Mouse (Mus musculus): ENCODE measurements around the gene Lhx1. TPM values are rescaled to one million over a fixed set of nuclear protein-coding genes. Genes with fewer than 3 reads are reported as not detected.

The Lhx1 gene
- polyA plus RNA-seq, 2 experiments: 0.10 TPM; not detected in 1

DNA sequence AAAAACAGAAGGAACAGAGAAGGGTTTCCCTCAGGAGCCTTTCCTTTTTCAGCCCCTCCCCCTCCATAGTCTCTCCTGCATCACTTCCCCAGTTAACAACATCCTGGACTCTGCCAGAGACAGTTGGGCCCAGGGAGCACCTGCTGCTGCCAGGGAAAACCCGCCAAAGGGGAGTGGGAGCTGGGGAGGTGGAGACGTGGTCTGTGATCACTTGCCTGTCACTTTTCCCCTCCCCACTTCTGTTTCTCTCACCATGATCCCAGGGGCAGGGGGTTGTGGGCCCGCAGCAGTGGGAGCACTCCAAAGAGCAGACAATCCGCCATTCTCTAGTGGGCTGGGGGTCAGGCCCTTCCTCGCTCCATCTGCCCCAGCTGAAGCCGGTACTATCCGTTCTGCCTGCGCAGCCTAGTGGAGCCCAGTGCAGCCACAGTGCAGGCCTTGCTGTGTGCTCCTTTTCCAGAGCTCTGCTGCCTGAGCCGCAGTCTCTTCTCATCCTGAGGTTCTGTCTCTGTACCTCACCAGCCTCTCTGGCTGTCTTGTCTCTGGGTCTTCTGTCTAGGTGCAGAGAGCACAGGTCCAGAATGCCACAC, 37.5 kb upstream of the Lhx1 start:
- H3K27ac ChIP-seq (replicated peaks; ENCODE audit: low read depth, low read length): no peak overlapping the region
- H3K4me2 ChIP-seq (replicated peaks; ENCODE audit: low read depth, low read length, severe bottlenecking): no peak overlapping the region
- H3K9ac ChIP-seq (ENCODE audit: low read depth, low read length, severe bottlenecking): no peak overlapping the region
- H3K36me3 ChIP-seq (ENCODE audit: control insufficient read depth, insufficient read depth, low read length): no peaks in the 10 kb centered on the region
- H3K4me1 ChIP-seq (ENCODE audit: control insufficient read depth, insufficient read depth, low read length): no peaks in the 10 kb centered on the region
- no peak for ATAC-seq (ENCODE audit: low FRiP score, low read depth)
- 21% methylated on average over 9 of the region's 9 CpGs for WGBS
- TF ChIP-seq POLR2A (IDR thresholded peaks at IDR 0.05; ENCODE audit: borderline replicate concordance, extremely low read depth, insufficient read depth, insufficient read length): no peak
- DNase-seq (ENCODE audit: low spot score): no peak
- no peaks in the 10 kb centered on the region for H3K27me3 ChIP-seq (ENCODE audit: control insufficient read depth, insufficient read depth, low read length)
- H3K9me3 ChIP-seq (ENCODE audit: control insufficient read depth, low read length): no peaks in the 10 kb centered on the region
- H3K4me3 ChIP-seq (replicated peaks; ENCODE audit: low read length): no peak overlapping the region

DNA sequence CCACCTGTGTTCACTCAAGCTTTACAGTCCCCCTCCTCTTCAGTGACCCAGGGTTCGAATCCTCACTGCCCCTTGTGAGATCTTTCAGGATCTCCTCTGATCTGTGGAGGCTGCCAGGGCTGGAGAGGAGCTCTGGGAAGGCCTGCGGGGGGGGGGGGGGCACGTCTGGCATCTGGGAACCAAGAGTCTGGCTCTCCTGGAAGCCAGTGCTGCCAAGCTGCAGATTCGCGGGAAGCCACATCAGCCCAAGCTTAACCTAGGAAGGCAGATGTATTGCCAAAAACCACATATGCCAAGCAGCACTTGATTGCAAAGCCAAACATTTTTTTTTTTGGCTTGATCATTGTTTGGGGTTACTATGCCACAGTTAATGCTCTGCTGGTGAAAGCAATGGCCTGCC, 36.2 kb upstream of the Lhx1 start:
- TF ChIP-seq POLR2A (IDR thresholded peaks at IDR 0.05; ENCODE audit: borderline replicate concordance, extremely low read depth, insufficient read depth, insufficient read length): no peak
- Histone ChIP-seq H3K9ac (ENCODE audit: low read depth, low read length, severe bottlenecking) (no peak overlapping the region), H3K4me2 (replicated peaks; ENCODE audit: low read depth, low read length, severe bottlenecking) (no peak overlapping the region), H3K9me3 (ENCODE audit: control insufficient read depth, low read length) (no peaks in the 10 kb centered on the region), H3K36me3 (ENCODE audit: control insufficient read depth, insufficient read depth, low read length) (no peaks in the 10 kb centered on the region), H3K27ac (replicated peaks; ENCODE audit: low read depth, low read length) (no peak overlapping the region), H3K4me1 (ENCODE audit: control insufficient read depth, insufficient read depth, low read length) (no peaks in the 10 kb centered on the region), H3K4me3 (replicated peaks; ENCODE audit: low read length) (no peak overlapping the region), H3K27me3 (ENCODE audit: control insufficient read depth, insufficient read depth, low read length) (no peaks in the 10 kb centered on the region)
- WGBS: 61% methylated on average over 4 of the region's 5 CpGs
- no peak for ATAC-seq (ENCODE audit: low FRiP score, low read depth)
- no peak for DNase-seq (ENCODE audit: low spot score)

DNA sequence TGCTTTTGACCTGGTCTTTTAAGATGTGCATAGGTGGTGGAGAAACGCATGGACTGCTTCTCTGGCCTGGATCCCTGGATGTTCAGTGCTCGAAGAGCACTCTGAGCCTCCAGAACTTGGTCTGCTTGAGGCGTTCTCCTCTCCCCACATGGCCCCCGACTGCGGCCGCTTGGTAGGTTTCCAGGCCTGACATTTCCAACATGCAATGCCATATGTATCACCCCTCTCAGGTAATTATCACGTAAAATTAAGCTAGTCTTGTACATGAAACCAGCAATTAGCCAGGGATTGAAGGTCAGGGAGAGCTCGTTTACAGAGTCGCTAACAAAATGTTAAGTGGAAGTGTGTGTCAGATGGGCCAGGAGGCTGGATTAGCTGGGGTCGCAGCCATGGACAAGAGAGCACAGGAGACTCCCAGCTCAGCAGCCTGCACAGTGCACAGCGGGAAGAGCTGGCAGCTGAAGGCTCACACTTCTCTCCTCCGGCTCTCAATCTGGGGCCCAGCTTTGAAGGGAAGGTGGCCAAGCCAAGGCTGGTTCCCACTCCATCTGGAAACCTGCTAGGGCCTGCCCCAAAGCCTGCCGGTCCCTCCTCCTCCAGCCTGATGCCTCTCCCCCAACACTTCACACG, 28.6 kb upstream of the Lhx1 start:
- H3K9ac ChIP-seq (ENCODE audit: low read depth, low read length, severe bottlenecking): no peak overlapping the region
- no peaks in the 10 kb centered on the region for H3K4me1 ChIP-seq (ENCODE audit: control insufficient read depth, insufficient read depth, low read length)
- H3K4me3 ChIP-seq (replicated peaks; ENCODE audit: low read length): no peak overlapping the region
- H3K4me2 ChIP-seq (replicated peaks; ENCODE audit: low read depth, low read length, severe bottlenecking): no peak overlapping the region
- no peaks in the 10 kb centered on the region for H3K36me3 ChIP-seq (ENCODE audit: control insufficient read depth, insufficient read depth, low read length)
- 42% methylated on average over 14 of the region's 14 CpGs for whole genome bisulfite sequencing
- ATAC-seq (ENCODE audit: low FRiP score, low read depth) (no peak), DNase-seq (ENCODE audit: low spot score) (no peak)
- no peak overlapping the region for H3K27ac ChIP-seq (replicated peaks; ENCODE audit: low read depth, low read length)
- no peaks in the 10 kb centered on the region for H3K9me3 ChIP-seq (ENCODE audit: control insufficient read depth, low read length)
- TF ChIP-seq POLR2A (IDR thresholded peaks at IDR 0.05; ENCODE audit: borderline replicate concordance, extremely low read depth, insufficient read depth, insufficient read length): no peak
- no peaks in the 10 kb centered on the region for H3K27me3 ChIP-seq (ENCODE audit: control insufficient read depth, insufficient read depth, low read length)

DNA sequence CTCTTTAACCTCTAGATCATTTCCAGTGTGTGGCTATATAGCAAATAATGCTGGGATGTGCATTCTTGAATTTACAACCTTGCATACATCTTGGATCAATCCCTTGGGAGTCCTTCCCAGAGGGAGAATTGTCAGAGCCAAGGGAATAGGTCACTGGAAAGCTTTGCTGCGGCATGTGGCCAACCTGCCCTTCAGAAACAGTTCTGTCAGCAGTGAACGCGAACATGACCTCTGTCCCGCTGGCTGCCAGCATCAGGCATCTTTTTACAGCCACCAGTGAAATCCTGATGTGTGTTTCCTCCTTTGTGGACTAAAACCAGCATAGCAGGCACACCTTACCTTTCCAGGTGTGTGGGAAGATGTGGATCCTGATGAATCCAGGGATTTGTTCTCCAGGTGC, 26.0 kb upstream of the Lhx1 start:
- Histone ChIP-seq H3K27ac (replicated peaks; ENCODE audit: low read depth, low read length) (no peak overlapping the region), H3K9ac (ENCODE audit: low read depth, low read length, severe bottlenecking) (no peak overlapping the region), H3K4me1 (ENCODE audit: control insufficient read depth, insufficient read depth, low read length) (no peaks in the 10 kb centered on the region), H3K4me3 (replicated peaks; ENCODE audit: low read length) (no peak overlapping the region), H3K27me3 (ENCODE audit: control insufficient read depth, insufficient read depth, low read length) (no peaks in the 10 kb centered on the region), H3K36me3 (ENCODE audit: control insufficient read depth, insufficient read depth, low read length) (no peaks in the 10 kb centered on the region), H3K9me3 (ENCODE audit: control insufficient read depth, low read length) (no peaks in the 10 kb centered on the region), H3K4me2 (replicated peaks; ENCODE audit: low read depth, low read length, severe bottlenecking) (no peak overlapping the region)
- DNase-seq (ENCODE audit: low spot score): no peak
- ATAC-seq (ENCODE audit: low FRiP score, low read depth): no peak
- TF ChIP-seq POLR2A (IDR thresholded peaks at IDR 0.05; ENCODE audit: borderline replicate concordance, extremely low read depth, insufficient read depth, insufficient read length): no peak
- WGBS: 71% methylated on average over 4 of the region's 4 CpGs

DNA sequence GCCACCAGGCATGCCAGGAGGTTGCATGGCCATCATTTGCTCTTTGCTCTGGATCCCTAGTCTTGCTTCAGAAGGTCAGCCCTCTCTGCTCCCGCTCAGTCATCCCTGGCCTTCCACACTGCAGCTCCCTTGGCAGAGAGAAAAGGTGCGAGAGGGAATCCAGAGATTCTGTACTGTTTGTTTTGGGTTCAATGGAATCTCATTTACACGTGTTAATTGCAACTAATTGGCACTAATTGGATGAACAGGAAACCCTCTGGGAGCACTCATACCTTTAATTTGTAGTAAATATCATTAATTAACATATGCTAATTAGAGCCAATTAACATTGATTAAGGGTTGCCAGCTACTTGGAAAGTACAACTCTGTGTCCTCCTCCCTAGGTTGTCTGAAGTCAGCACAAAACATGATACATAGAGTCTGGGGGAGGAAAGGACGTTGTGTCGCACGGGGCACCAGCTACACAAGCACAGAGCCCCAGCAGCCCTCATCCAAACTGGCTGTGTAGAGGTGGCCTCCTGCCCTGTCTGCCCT, 24.0 kb upstream of the Lhx1 start:
- TF ChIP-seq POLR2A (IDR thresholded peaks at IDR 0.05; ENCODE audit: borderline replicate concordance, extremely low read depth, insufficient read depth, insufficient read length): no peak
- WGBS: 56% methylated on average over 6 of the region's 6 CpGs
- Histone ChIP-seq H3K9ac (ENCODE audit: low read depth, low read length, severe bottlenecking) (no peak overlapping the region), H3K9me3 (ENCODE audit: control insufficient read depth, low read length) (no peaks in the 10 kb centered on the region), H3K36me3 (ENCODE audit: control insufficient read depth, insufficient read depth, low read length) (no peaks in the 10 kb centered on the region), H3K4me2 (replicated peaks; ENCODE audit: low read depth, low read length, severe bottlenecking) (no peak overlapping the region), H3K27me3 (ENCODE audit: control insufficient read depth, insufficient read depth, low read length) (no peaks in the 10 kb centered on the region), H3K4me3 (replicated peaks; ENCODE audit: low read length) (no peak overlapping the region), H3K27ac (replicated peaks; ENCODE audit: low read depth, low read length) (no peak overlapping the region), H3K4me1 (ENCODE audit: control insufficient read depth, insufficient read depth, low read length) (no peaks in the 10 kb centered on the region)
- no peak for DNase-seq (ENCODE audit: low spot score)
- no peak for ATAC-seq (ENCODE audit: low FRiP score, low read depth)
